Mouse (Mus musculus) MEL (cell line): ENCODE results near the gene Abca12. TPM values are rescaled to one million over a fixed set of nuclear protein-coding genes. Genes with fewer than 3 reads are reported as not detected.

ENCODE experiments used
- DNase-seq: peaks from one replicate; pipeline ENCODE4 v3.0.0; 2011; ENCODE audit warnings: low read depth, low spot score
- H3K27ac ChIP-seq: 2 replicates; pipeline ENCODE4 v1.5.1; 2012; ENCODE audit warnings: low read depth, mild to moderate bottlenecking, control low read depth, low read length, moderate library complexity; ENCODE audit not compliant: control insufficient read depth
- H3K27me3 ChIP-seq, 2 experiments: fragments of 150-350 bp in 1 of 2; sonication (generic) in 1 of 2; 2 replicates each; pipeline ENCODE4 v1.6.1; 2012; ENCODE audit warnings: low read length in 2 of 2, mild to moderate bottlenecking in 2 of 2, improper control_type of control experiment in 1 of 2, moderate library complexity in 1 of 2; ENCODE audit not compliant: insufficient read depth in 2 of 2, control insufficient read depth in 1 of 2
- H3K36me3 ChIP-seq, 2 experiments: 2 replicates each; pipeline ENCODE4 v1.6.1; 2012 to 2014; ENCODE audit warnings: low read length in 2 of 2, improper control_type of control experiment in 1 of 2, inconsistent platforms in 1 of 2, mild to moderate bottlenecking in 1 of 2; ENCODE audit not compliant: insufficient read depth in 2 of 2, control insufficient read depth in 1 of 2
- H3K4me1 ChIP-seq, 2 experiments: fragments of 150-350 bp in 1 of 2; sonication (generic) in 1 of 2; 2 replicates each; pipeline ENCODE4 v1.6.1; 2012; ENCODE audit warnings: low read length in 2 of 2, improper control_type of control experiment in 1 of 2, mild to moderate bottlenecking in 1 of 2; ENCODE audit not compliant: insufficient read depth in 2 of 2, control insufficient read depth in 1 of 2
- H3K4me3 ChIP-seq, 2 experiments: fragments of 150-350 bp in 1 of 2; sonication (generic) in 1 of 2; 2 replicates each; pipeline ENCODE4 v1.5.1; 2012; ENCODE audit warnings: low read depth in 2 of 2, low read length in 2 of 2, mild to moderate bottlenecking in 2 of 2, moderate library complexity in 2 of 2, control low read depth in 1 of 2, improper control_type of control experiment in 1 of 2; ENCODE audit not compliant: control insufficient read depth in 1 of 2, insufficient read depth in 1 of 2
- H3K79me2 ChIP-seq: 2 replicates; pipeline ENCODE4 v1.6.1; 2012; ENCODE audit warnings: mild to moderate bottlenecking, low read length, moderate library complexity; ENCODE audit not compliant: control insufficient read depth, poor library complexity, insufficient read depth
- H3K9ac ChIP-seq: 2 replicates; pipeline ENCODE4 v1.6.1; 2012; ENCODE audit warnings: low read depth, mild to moderate bottlenecking, control low read depth, low read length, moderate library complexity; ENCODE audit not compliant: control insufficient read depth, poor library complexity, severe bottlenecking
- H3K9me3 ChIP-seq: fragments of 150-350 bp; sonication (generic); replicated peaks from 2 replicates; pipeline ENCODE4 v1.6.1; 2012; ENCODE audit warnings: mild to moderate bottlenecking, low read length, improper control_type of control experiment, moderate library complexity; ENCODE audit not compliant: insufficient read depth
- BHLHE40 ChIP-seq: IDR thresholded peaks from 2 replicates; pipeline ENCODE4 v1.6.1; 2012; ENCODE audit warnings: low read depth, mild to moderate bottlenecking, inconsistent platforms, low read length, improper control_type of control experiment, borderline replicate concordance
- CHD2 ChIP-seq: IDR thresholded peaks from 2 replicates; pipeline ENCODE4 v1.6.1; 2011; ENCODE audit warnings: low read length, improper control_type of control experiment
- CTCF ChIP-seq, 3 experiments: IDR thresholded peaks in 2 of 3; conservative IDR thresholded peaks in 1 of 3; 2 replicates each; pipeline ENCODE4 v1.5.1; 2011 to 2012; ENCODE audit warnings: low read length in 3 of 3, low read depth in 2 of 3, mild to moderate bottlenecking in 2 of 3, improper control_type of control experiment in 1 of 3, inconsistent platforms in 1 of 3, mixed read lengths in 1 of 3, moderate library complexity in 1 of 3; ENCODE audit not compliant: control insufficient read depth in 1 of 3, insufficient read depth in 1 of 3, poor library complexity in 1 of 3, severe bottlenecking in 1 of 3
- E2F4 ChIP-seq: IDR thresholded peaks from 2 replicates; pipeline ENCODE4 v1.6.1; 2011; ENCODE audit warnings: low read depth, low read length, improper control_type of control experiment, borderline replicate concordance
- ELF1 ChIP-seq: IDR thresholded peaks from 2 replicates; pipeline ENCODE4 v1.6.1; 2014; ENCODE audit warnings: low read depth, mild to moderate bottlenecking, inconsistent platforms, low read length, improper control_type of control experiment, moderate library complexity
- ETS1 ChIP-seq: IDR thresholded peaks from 2 replicates; pipeline ENCODE4 v1.6.1; 2012; ENCODE audit warnings: low read depth, mild to moderate bottlenecking, inconsistent platforms, low read length, improper control_type of control experiment, moderate library complexity
- GATA1 ChIP-seq: IDR thresholded peaks from 2 replicates; pipeline ENCODE4 v1.6.1; 2011; ENCODE audit warnings: low read depth, low read length, improper control_type of control experiment
- HCFC1 ChIP-seq: IDR thresholded peaks from 2 replicates; pipeline ENCODE4 v1.6.1; 2012; ENCODE audit warnings: low read depth, mild to moderate bottlenecking, inconsistent platforms, low read length, improper control_type of control experiment, moderate library complexity
- JUND ChIP-seq: IDR thresholded peaks from 2 replicates; pipeline ENCODE4 v1.6.1; 2011; ENCODE audit warnings: low read depth, mild to moderate bottlenecking, improper control_type of control experiment, low read length
- KAT2A ChIP-seq: conservative IDR thresholded peaks from 2 replicates; pipeline ENCODE4 v1.6.1; 2012; ENCODE audit warnings: low read depth, low read length, improper control_type of control experiment, inconsistent platforms
- MAX ChIP-seq: IDR thresholded peaks from 2 replicates; pipeline ENCODE4 v1.6.1; 2011; ENCODE audit warnings: low read length, improper control_type of control experiment
- MAZ ChIP-seq: IDR thresholded peaks from 2 replicates; pipeline ENCODE4 v1.6.1; 2012; ENCODE audit warnings: low read depth, mild to moderate bottlenecking, inconsistent platforms, low read length, improper control_type of control experiment
- MYC ChIP-seq: IDR thresholded peaks from 2 replicates; pipeline ENCODE4 v1.6.1; 2011; ENCODE audit warnings: low read depth, mild to moderate bottlenecking, low read length, improper control_type of control experiment, moderate library complexity
- NELFE ChIP-seq: IDR thresholded peaks from 2 replicates; pipeline ENCODE4 v1.6.1; 2011; ENCODE audit warnings: low read depth, low read length, improper control_type of control experiment
- NRF1 ChIP-seq: IDR thresholded peaks from 2 replicates; pipeline ENCODE4 v1.6.1; 2014; ENCODE audit warnings: low read depth, mild to moderate bottlenecking, inconsistent platforms, low read length, improper control_type of control experiment, moderate library complexity; ENCODE audit not compliant: poor library complexity, insufficient read depth, severe bottlenecking
- POLR2A ChIP-seq, 2 experiments: IDR thresholded peaks; 2 replicates each; pipeline ENCODE4 v1.6.1; 2011 to 2012; ENCODE audit warnings: low read length in 2 of 2, mild to moderate bottlenecking in 2 of 2, control low read depth in 1 of 2, improper control_type of control experiment in 1 of 2, low read depth in 1 of 2, moderate library complexity in 1 of 2; ENCODE audit not compliant: control insufficient read depth in 1 of 2, insufficient read depth in 1 of 2, poor library complexity in 1 of 2
- RCOR1 ChIP-seq: IDR thresholded peaks from 2 replicates; pipeline ENCODE4 v1.6.1; 2012; ENCODE audit warnings: low read depth, mild to moderate bottlenecking, inconsistent platforms, low read length, improper control_type of control experiment
- TBP ChIP-seq: IDR thresholded peaks from 2 replicates; pipeline ENCODE4 v1.8.0; 2011; ENCODE audit warnings: low read depth, low read length, improper control_type of control experiment
- UBTF ChIP-seq: IDR thresholded peaks from 2 replicates; pipeline ENCODE4 v1.6.1; 2012; ENCODE audit warnings: low read depth, mild to moderate bottlenecking, inconsistent platforms, low read length, improper control_type of control experiment, moderate library complexity, borderline replicate concordance; ENCODE audit not compliant: insufficient read depth
- USF1 ChIP-seq: IDR thresholded peaks from 2 replicates; pipeline ENCODE4 v1.6.1; 2014; ENCODE audit warnings: low read depth, mild to moderate bottlenecking, inconsistent platforms, low read length, improper control_type of control experiment, moderate library complexity
- ZMIZ1 ChIP-seq: IDR thresholded peaks from 2 replicates; pipeline ENCODE4 v1.6.1; 2012; ENCODE audit warnings: low read depth, mild to moderate bottlenecking, inconsistent platforms, low read length, improper control_type of control experiment, moderate library complexity
- polyA plus RNA-seq, 2 experiments: library from polyadenylated mRNA; stranded (reverse) in 1 of 2; unstranded in 1 of 2; fragments of >175 nt in 1 of 2; fragments of >200 nt in 1 of 2; gene quantifications; 2 replicates each; pipeline versions ENCODE4 v1.2.1 to v1.2.4; 2012; ENCODE audit warnings: low replicate concordance in 2 of 2, low read depth in 1 of 2; ENCODE audit not compliant: insufficient read length in 2 of 2, insufficient read depth in 1 of 2, missing spikeins in 1 of 2
- total RNA-seq: library from RNA; depleted of rRNA; stranded (reverse); fragments of 300-350 nt; gene quantifications from 2 replicates; pipeline ENCODE4 v1.2.3, GENCODE M21; 2012

The Abca12 gene
- total and polyA plus RNA-seq, 3 experiments = not detected

DNA sequence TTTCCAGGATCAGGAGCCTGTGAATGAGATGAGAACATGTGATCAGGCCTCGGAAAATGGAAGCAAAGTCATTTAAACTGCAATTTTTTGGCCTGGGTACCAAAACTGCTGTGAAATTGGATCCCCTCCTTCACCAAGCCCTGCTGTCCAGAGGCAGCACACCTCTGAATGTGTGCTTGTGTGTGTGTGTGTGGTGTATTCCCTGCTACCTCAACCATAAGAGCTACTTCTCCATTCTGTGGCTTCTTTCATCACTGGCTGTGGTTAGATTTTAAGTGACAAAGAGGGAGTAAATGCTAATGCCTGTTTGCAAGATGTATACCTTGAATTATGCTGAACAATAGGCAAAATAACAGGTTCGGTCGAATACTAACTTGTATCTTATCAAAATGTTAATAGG, 84.4 kb downstream of the Abca12 start:
- DNase-seq = no peak
- TF ChIP-seq MAZ (no peak), RCOR1 (no peak), CTCF (IDR thresholded peaks at IDR 0.05 in 2 of 3, conservative IDR thresholded peaks at IDR 0.05 in 1 of 3; ENCODE audit: control insufficient read depth in 1 of 3, insufficient read depth in 1 of 3, low read depth in 2 of 3, low read length in 3 of 3, poor library complexity in 1 of 3, severe bottlenecking in 1 of 3) (no peak), NRF1 (no peak), BHLHE40 (no peak), JUND (no peak), CHD2 (no peak), POLR2A (IDR thresholded peaks at IDR 0.05; ENCODE audit: control insufficient read depth in 1 of 2, insufficient read depth in 1 of 2, low read depth in 1 of 2, low read length in 2 of 2, poor library complexity in 1 of 2) (no peak), GATA1 (no peak), ELF1 (no peak), MAX (no peak), KAT2A (no peak), E2F4 (no peak), USF1 (no peak)
- H3K9me3 ChIP-seq = no peaks in the 10 kb centered on the region
- H3K9ac ChIP-seq = no peak overlapping the region
- no peak overlapping the region for H3K27ac ChIP-seq
- no peaks in the 10 kb centered on the region for H3K4me1 ChIP-seq
- no peaks in the 10 kb centered on the region for H3K36me3 ChIP-seq
- H3K79me2 ChIP-seq = no peaks in the 10 kb centered on the region
- no peak overlapping the region for H3K4me3 ChIP-seq
- no peaks in the 10 kb centered on the region for H3K27me3 ChIP-seq

DNA sequence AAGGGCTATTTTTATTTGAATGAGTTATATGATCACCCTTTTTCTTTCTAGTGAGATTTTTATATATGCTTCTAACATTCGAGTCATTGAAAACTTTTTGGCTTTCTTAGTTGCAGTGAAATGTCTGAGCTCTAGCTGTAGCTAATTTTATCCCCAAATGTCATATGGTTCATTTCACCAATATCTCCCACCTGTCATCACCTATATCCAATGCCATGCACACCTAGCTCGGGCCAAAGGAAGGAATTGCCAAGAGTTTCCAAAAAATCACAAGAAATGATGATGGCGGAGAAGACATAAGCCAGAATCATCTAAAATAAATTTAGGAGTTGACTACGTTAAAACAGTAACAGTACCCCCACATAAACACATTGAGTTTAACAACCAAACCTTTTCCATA, 102.5 kb downstream of the Abca12 start:
- TF ChIP-seq TBP (no peak), NRF1 (no peak), MAZ (no peak), ETS1 (no peak), BHLHE40 (no peak), RCOR1 (no peak), NELFE (no peak), GATA1 (no peak), JUND (no peak), MYC (no peak), CHD2 (no peak), ZMIZ1 (no peak), UBTF (no peak), HCFC1 (no peak)

More for the DNA sequence above, 102.5 kb downstream of the Abca12 start:
- H3K4me3 ChIP-seq = no peak overlapping the region
- H3K36me3 ChIP-seq = no peaks in the 10 kb centered on the region
- H3K4me1 ChIP-seq = no peaks in the 10 kb centered on the region
- no peaks in the 10 kb centered on the region for H3K27me3 ChIP-seq
- H3K9me3 ChIP-seq = no peaks in the 10 kb centered on the region
- no peaks in the 10 kb centered on the region for H3K79me2 ChIP-seq
- DNase-seq = no peak
- H3K9ac ChIP-seq = no peak overlapping the region
- H3K27ac ChIP-seq = no peak overlapping the region
